In genomic region chr12:41185509-41185908, GRCm38 (mm10) we compare ENCODE assay signal across 21 mouse cellular contexts.
DNase-seq lines count a peak whose midpoint lies in the region; ATAC-seq lines count a peak whose summit lies in the region.
"Had no signal": no experiment of that assay in that cellular context is flagged by ENCODE, and none has a peak within 500 bp of the region (broad histone marks: within the 10 kb centered on the region; RNA-seq: fewer than 3 reads in every experiment).

No protein-coding gene starts in this region.

- intact Hi-C loops in gastrocnemius, postnatal 14 days (cut with DNase I; ENCODE audit: low total_unique reads) = no loop called here

- peak; percentile 47; the same call in 1 of the 2 replicates for ATAC-seq in common myeloid progenitor, adult 5-6 weeks (replicated peaks; ENCODE audit: low read depth, poor library complexity, severe bottlenecking)
- peak; percentile 75 for ATAC-seq in megakaryocyte progenitor cell, adult 5-6 weeks (replicated peaks; ENCODE audit: poor library complexity)
- peak; percentile 94 for ATAC-seq in megakaryocyte-erythroid progenitor cell, adult 5-6 weeks (replicated peaks; ENCODE audit: low FRiP score, low TSS enrichment, poor library complexity, severe bottlenecking)
- no peak for ATAC-seq in granulocyte monocyte progenitor cell, adult 5-6 weeks (replicated peaks; ENCODE audit: poor library complexity, severe bottlenecking)
- ATAC-seq: activated CD4-positive, CD25-positive, alpha-beta regulatory T cell, adult 4 months; CD4-positive, CD25-positive, alpha-beta regulatory T cell, adult 4 months; Patski had no signal

- peak; percentile 16 for DNase-seq in c-Kit-positive CD71-positive TER-119-negative erythroid progenitor cells, embryonic 14.5 days (ENCODE audit: low read depth)
- no peak for DNase-seq in testis, postnatal 14 days (ENCODE audit: low spot score)
- no peak for DNase-seq in heart, postnatal 4 days
- no peak for DNase-seq in gastrocnemius, postnatal 14 days
- DNase-seq: adrenal gland, adult 2 months; adrenal gland, adult 8-10 months; adrenal gland, postnatal 10 days; adrenal gland, postnatal 14 days; adrenal gland, postnatal 25 days; adrenal gland, postnatal 36 days; B cell, adult 2 months; cerebellum, adult 11 months; cerebellum, adult 11-12 months; cerebellum, adult 18-20 months had no signal
